Mouse (Mus musculus): ENCODE measurements around the gene Mgmt. TPM values are rescaled to one million over a fixed set of nuclear protein-coding genes. Genes with fewer than 3 reads are reported as not detected.

The Mgmt gene
- total and polyA plus RNA-seq, 3 experiments: 5.2 to 10.8 (median 8.5) TPM

DNA sequence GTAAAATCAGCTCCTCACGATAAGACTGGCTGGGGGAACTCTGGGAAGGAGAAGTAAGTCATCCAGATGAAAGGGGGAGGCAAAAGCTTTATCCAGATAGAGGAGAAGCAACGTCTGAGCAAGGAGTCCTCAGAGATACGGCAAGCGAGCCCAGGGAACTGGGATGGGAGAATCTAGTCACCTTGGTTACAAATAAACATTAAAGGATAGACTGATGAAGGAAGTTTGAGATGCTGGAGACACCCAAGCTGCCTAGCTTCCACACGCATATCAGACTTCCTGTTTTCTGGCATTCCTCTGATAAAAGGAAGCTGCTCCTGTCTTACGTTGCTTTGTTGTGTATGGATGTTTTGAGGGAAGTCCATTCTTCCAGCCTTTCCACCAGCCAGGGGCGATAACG, 42.5 kb upstream of the Mgmt start:
- Histone ChIP-seq H3K27ac (ENCODE audit: insufficient read depth, low read depth) (no peak overlapping the region), H3K4me2 (ENCODE audit: insufficient read depth, low read depth, poor library complexity, severe bottlenecking) (no peak overlapping the region), H3K4me3 (replicated peaks in 1 of 3; ENCODE audit: low read depth in 2 of 3, low read length in 2 of 3, poor library complexity in 1 of 3) (no peak overlapping the region), H3K36me3 (replicated peaks in 1 of 2; ENCODE audit: control insufficient read depth in 1 of 2, insufficient read depth in 1 of 2, low read length in 1 of 2) (no peaks in the 10 kb centered on the region), H3K9me3 (replicated peaks; ENCODE audit: low read length) (no peaks in the 10 kb centered on the region), H3K9ac (ENCODE audit: insufficient read depth, low read depth) (no peak overlapping the region), H3K4me1 (ENCODE audit: control insufficient read depth in 1 of 2, insufficient read depth in 2 of 2) (peaks cover 0 to 8% of the 10 kb centered on the region in 2 experiments; a peak in 2 of 4 replicates), H3K79me2 (replicated peaks; ENCODE audit: control insufficient read depth, extremely low read depth, insufficient read depth, poor library complexity, severe bottlenecking) (no peaks in the 10 kb centered on the region), H3K27me3 (replicated peaks) (no peaks in the 10 kb centered on the region)
- in situ Hi-C loops (cut with MboI; ENCODE audit: low pct_ligation_motif_present, low pct_unique_long_range_greater_than_20kb, low sequenced_read_pairs): no loop called here
- TF ChIP-seq ELF1 (IDR thresholded peaks at IDR 0.05; ENCODE audit: low read depth, low read length) (no peak), SMC3 (IDR thresholded peaks at IDR 0.05; ENCODE audit: low read depth, low read length) (no peak), BHLHE40 (IDR thresholded peaks at IDR 0.05; ENCODE audit: low read depth, low read length) (no peak), USF2 (conservative IDR thresholded peaks at IDR 0.05; ENCODE audit: low read depth, low read length) (no peak), CHD1 (IDR thresholded peaks at IDR 0.05; ENCODE audit: low read depth, low read length) (no peak), NELFE (IDR thresholded peaks at IDR 0.05; ENCODE audit: low read depth, low read length) (no peak), IRF4 (IDR thresholded peaks at IDR 0.05; ENCODE audit: low read depth, low read length) (no peak), UBTF (IDR thresholded peaks at IDR 0.05; ENCODE audit: low read depth, low read length) (no peak), ZKSCAN1 (IDR thresholded peaks at IDR 0.05; ENCODE audit: borderline replicate concordance, low read depth, low read length) (no peak), ZC3H11A (IDR thresholded peaks at IDR 0.05; ENCODE audit: low read depth, low read length) (no peak), JUN (IDR thresholded peaks at IDR 0.05; ENCODE audit: insufficient read depth, low read depth, low read length) (no peak), EP300 (IDR thresholded peaks at IDR 0.05; ENCODE audit: low read length) (no peak), USF1 (IDR thresholded peaks at IDR 0.05; ENCODE audit: low read depth, low read length) (no peak), MXI1 (IDR thresholded peaks at IDR 0.05; ENCODE audit: low read depth, low read length) (no peak), MYC (IDR thresholded peaks at IDR 0.05; ENCODE audit: low read depth, low read length) (no peak), TBP (conservative IDR thresholded peaks at IDR 0.05; ENCODE audit: low read depth, low read length) (no peak), RCOR1 (conservative IDR thresholded peaks at IDR 0.05; ENCODE audit: low read depth, low read length) (no peak), CTCF (conservative IDR thresholded peaks at IDR 0.05 in 1 of 2, IDR thresholded peaks at IDR 0.05 in 1 of 2; ENCODE audit: low read depth in 2 of 2, low read length in 2 of 2) (no peak)
- no peak for DNase-seq (ENCODE audit: extremely low read depth)
- dilution Hi-C loops (cut with MboI; ENCODE audit: extremely low pct_ligation_motif_present, extremely low pct_unique_long_range_greater_than_20kb, low sequenced_read_pairs): no loop called here

DNA sequence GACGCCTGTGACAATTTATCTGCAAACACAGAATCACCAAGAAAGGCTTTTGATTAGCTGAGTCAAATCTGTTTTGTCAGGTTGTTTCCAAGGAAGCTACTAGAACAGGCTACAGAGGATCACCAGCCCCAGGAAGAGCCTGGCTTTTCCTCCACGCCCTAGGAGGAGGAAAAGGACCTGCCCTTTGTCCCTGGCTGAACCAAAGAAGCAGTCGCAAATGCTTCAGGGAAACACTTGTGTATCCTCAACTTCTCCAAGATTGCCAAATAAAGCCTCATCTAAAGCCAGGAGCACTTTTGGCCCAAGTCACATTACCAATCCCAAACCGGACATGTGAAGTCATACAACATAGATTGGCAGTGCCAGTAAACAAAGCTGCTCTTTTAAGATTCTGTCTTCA, 41.7 kb upstream of the Mgmt start:
- Histone ChIP-seq H3K4me2 (ENCODE audit: insufficient read depth, low read depth, poor library complexity, severe bottlenecking) (no peak overlapping the region), H3K4me3 (replicated peaks in 1 of 3; ENCODE audit: low read depth in 2 of 3, low read length in 2 of 3, poor library complexity in 1 of 3) (no peak overlapping the region), H3K9ac (ENCODE audit: insufficient read depth, low read depth) (no peak overlapping the region), H3K27ac (ENCODE audit: insufficient read depth, low read depth) (no peak overlapping the region), H3K79me2 (replicated peaks; ENCODE audit: control insufficient read depth, extremely low read depth, insufficient read depth, poor library complexity, severe bottlenecking) (no peaks in the 10 kb centered on the region), H3K4me1 (ENCODE audit: control insufficient read depth in 1 of 2, insufficient read depth in 2 of 2) (peaks cover 0 to 8% of the 10 kb centered on the region in 2 experiments; a peak in 2 of 4 replicates), H3K27me3 (replicated peaks) (no peaks in the 10 kb centered on the region), H3K36me3 (replicated peaks in 1 of 2; ENCODE audit: control insufficient read depth in 1 of 2, insufficient read depth in 1 of 2, low read length in 1 of 2) (no peaks in the 10 kb centered on the region), H3K9me3 (replicated peaks; ENCODE audit: low read length) (no peaks in the 10 kb centered on the region)
- DNase-seq (ENCODE audit: extremely low read depth): no peak
- no peak for TF ChIP-seq USF1 (IDR thresholded peaks at IDR 0.05; ENCODE audit: low read depth, low read length)
- TF ChIP-seq ETS1 (conservative IDR thresholded peaks at IDR 0.05; ENCODE audit: low read depth, low read length): no peak
- no peak for TF ChIP-seq EP300 (IDR thresholded peaks at IDR 0.05; ENCODE audit: low read length)
- no peak for TF ChIP-seq NRF1 (IDR thresholded peaks at IDR 0.05; ENCODE audit: low read depth, low read length)
- TF ChIP-seq RAD21 (IDR thresholded peaks at IDR 0.05; ENCODE audit: low read depth, low read length): no peak
- TF ChIP-seq USF2 (conservative IDR thresholded peaks at IDR 0.05; ENCODE audit: low read depth, low read length): no peak
- no peak for TF ChIP-seq RCOR1 (conservative IDR thresholded peaks at IDR 0.05; ENCODE audit: low read depth, low read length)
- TF ChIP-seq NELFE (IDR thresholded peaks at IDR 0.05; ENCODE audit: low read depth, low read length): no peak
- TF ChIP-seq HCFC1 (IDR thresholded peaks at IDR 0.05; ENCODE audit: low read depth, low read length): no peak
- TF ChIP-seq MAZ (IDR thresholded peaks at IDR 0.05; ENCODE audit: low read depth, low read length): no peak
- TF ChIP-seq JUND (conservative IDR thresholded peaks at IDR 0.05; ENCODE audit: low read depth, low read length): no peak
- TF ChIP-seq ZMIZ1 (IDR thresholded peaks at IDR 0.05; ENCODE audit: low read depth, low read length): no peak
- dilution Hi-C loops (cut with MboI; ENCODE audit: extremely low pct_ligation_motif_present, extremely low pct_unique_long_range_greater_than_20kb, low sequenced_read_pairs): no loop called here
- in situ Hi-C loops (cut with MboI; ENCODE audit: low pct_ligation_motif_present, low pct_unique_long_range_greater_than_20kb, low sequenced_read_pairs): no loop called here

All from CH12.LX (cell line).